Mouse (Mus musculus) heart, postnatal 0 days (tissue): Measurements from ENCODE around the gene Olfr853. TPM values are rescaled to one million over a fixed set of nuclear protein-coding genes. Genes with fewer than 3 reads are reported as not detected.

Experiments
- ATAC-seq: fragments of 200-750 bp; cut with Nextera tagmentation; 2 replicates; pipeline ENCODE4 v1.8.0; 2017; ENCODE audit warnings: low read depth, moderate number of reproducible peaks, moderate library complexity; ENCODE audit not compliant: insufficient read depth
- DNase-seq: peaks from one replicate; pipeline ENCODE4 v3.0.0-alpha.2; 2016; ENCODE audit warnings: low spot score
- H3K27ac ChIP-seq: fragments of 300-500 bp; sonication (generic); 2 replicates; pipeline ENCODE4 v1.5.1; 2014; ENCODE audit warnings: low read depth, mild to moderate bottlenecking
- H3K27me3 ChIP-seq: fragments of 300-500 bp; sonication (generic); 2 replicates; pipeline ENCODE4 v1.6.1; 2014; ENCODE audit warnings: low read length, mixed read lengths; ENCODE audit not compliant: control insufficient read depth, insufficient read depth
- H3K36me3 ChIP-seq: fragments of 300-500 bp; sonication (generic); replicated peaks from 2 replicates; pipeline ENCODE4 v1.6.1; 2014; ENCODE audit warnings: low read length, mixed read lengths; ENCODE audit not compliant: control insufficient read depth, insufficient read depth
- H3K4me1 ChIP-seq: fragments of 300-500 bp; sonication (generic); 2 replicates; pipeline ENCODE4 v1.6.1; 2014; ENCODE audit warnings: antibody characterized with exemption; ENCODE audit not compliant: control insufficient read depth, insufficient read depth
- H3K4me2 ChIP-seq: fragments of 300-500 bp; sonication (generic); 2 replicates; pipeline ENCODE4 v1.6.1; 2014; ENCODE audit warnings: low read depth, mild to moderate bottlenecking, low read length, moderate library complexity
- H3K4me3 ChIP-seq: fragments of 300-500 bp; sonication (generic); 2 replicates; pipeline ENCODE4 v1.5.1; 2014; ENCODE audit warnings: low read depth, low read length
- H3K9ac ChIP-seq: fragments of 300-500 bp; sonication (generic); replicated peaks from 2 replicates; pipeline ENCODE4 v1.6.1; 2014; ENCODE audit warnings: low read depth, low read length, mixed read lengths
- H3K9me3 ChIP-seq: fragments of 300-500 bp; sonication (generic); replicated peaks from 2 replicates; pipeline ENCODE4 v1.6.1; 2016; ENCODE audit warnings: low read length; ENCODE audit not compliant: control insufficient read depth
- CTCF ChIP-seq: IDR thresholded peaks from 2 replicates; pipeline ENCODE4 v1.5.1; 2016; ENCODE audit warnings: antibody characterized with exemption, control low read depth, low read depth
- EP300 ChIP-seq: IDR thresholded peaks from 2 replicates; pipeline ENCODE4 v1.6.1; 2016; ENCODE audit warnings: antibody characterized with exemption, low read depth
- WGBS: fragments of 180-500 bp; shearing (Covaris S2); extraction: QIAGEN DNeasy Blood & Tissue Kit; methylation state at CpG from one replicate; pipeline ENCODE4 v1.1.7; 2014; 5-methylcytosine and 5-hydroxymethylcytosine counted together
- polyA plus RNA-seq: library from polyadenylated mRNA; unstranded; fragments of >200 nt; fragmentation: Nextera tagmentation; extraction: Ambion mirVana; gene quantifications from 2 replicates; pipeline ENCODE4 v1.2.1, GENCODE M21; 2015
- total RNA-seq: library from RNA; depleted of rRNA; stranded (reverse); fragments of >200 nt; gene quantifications from 2 replicates; pipeline ENCODE4 v1.2.3, GENCODE M21; 2014; ENCODE audit warnings: low replicate concordance; rRNA removed

Olfr853 gene
- total RNA-seq, result not detected in 2 replicates
- polyA plus RNA-seq, result not detected in 2 replicates

GRCm38 (mm10) chr9:19540976-19541375 is at the start of gene Olfr853:
Gene Olfr853, minus strand, starts transcription at chr9:19541076.
- Histone ChIP-seq H3K9me3 (peaks cover 4% of the 10 kb centered on the region; the same call in 1 of the 2 replicates), H3K27ac (no peak within 1 kb of the TSS), H3K36me3 (no peaks in the 10 kb centered on the region), H3K4me2 (no peak within 1 kb of the TSS), H3K9ac (no peak within 1 kb of the TSS), H3K4me3 (no peak within 1 kb of the TSS), H3K4me1 (no peaks in the 10 kb centered on the region), H3K27me3 (no peaks in the 10 kb centered on the region)
- WGBS, result 81% methylated on average over 1 of the region's 1 CpGs
- DNase-seq, result no peak
- TF ChIP-seq CTCF, result no peak
- no peak for TF ChIP-seq EP300
- ATAC-seq, result no peak

- Histone ChIP-seq H3K4me2 (no peak within 1 kb of the TSS), H3K27ac (no peak within 1 kb of the TSS), H3K36me3 (no peaks in the 10 kb centered on the region), H3K27me3 (no peaks in the 10 kb centered on the region), H3K9me3 (no peaks in the 10 kb centered on the region; the same call in 1 of the 2 replicates), H3K4me3 (no peak within 1 kb of the TSS), H3K9ac (no peak within 1 kb of the TSS), H3K4me1 (no peaks in the 10 kb centered on the region)
- TF ChIP-seq EP300 (no peak), CTCF (no peak)
- ATAC-seq (no peak), DNase-seq (no peak)
These were observed 41.4 kb upstream of the Olfr853 start, which contains the start of gene Olfr855 for GRCm38 (mm10) chr9:19582317-19582716. Gene Olfr855, plus strand, starts transcription at chr9:19582617.

GRCm38 (mm10) chr9:19567282-19567681 is 26.4 kb upstream of the Olfr853 start, which contains the start of gene Olfr854:
Gene Olfr854, minus strand, starts transcription at chr9:19567382.
- no peaks in the 10 kb centered on the region for H3K27me3 ChIP-seq
- 36% methylated on average over 1 of the region's 1 CpGs for WGBS
- ATAC-seq, result no peak

GRCm38 (mm10) chr9:19492995-19493394 is 47.9 kb downstream of the Olfr853 start, which contains the start of gene Olfr851:
Gene Olfr851, plus strand, starts transcription at chr9:19493295.
- ATAC-seq (no peak), DNase-seq (no peak)

More at GRCm38 (mm10) chr9:19567282-19567681, 26.4 kb upstream of the Olfr853 start, which contains the start of gene Olfr854:
- Histone ChIP-seq H3K4me3 (no peak within 1 kb of the TSS), H3K4me1 (no peaks in the 10 kb centered on the region), H3K27ac (no peak within 1 kb of the TSS), H3K9ac (no peak within 1 kb of the TSS), H3K36me3 (no peaks in the 10 kb centered on the region), H3K4me2 (no peak within 1 kb of the TSS), H3K9me3 (no peaks in the 10 kb centered on the region)
- TF ChIP-seq EP300, result no peak
- TF ChIP-seq CTCF, result no peak
- no peak for DNase-seq

More at GRCm38 (mm10) chr9:19492995-19493394, 47.9 kb downstream of the Olfr853 start, which contains the start of gene Olfr851:
- Histone ChIP-seq H3K36me3 (no peaks in the 10 kb centered on the region), H3K4me3 (no peak within 1 kb of the TSS), H3K27ac (no peak within 1 kb of the TSS), H3K27me3 (no peaks in the 10 kb centered on the region), H3K4me2 (no peak within 1 kb of the TSS), H3K9me3 (peaks cover 3% of the 10 kb centered on the region; the same call in 1 of the 2 replicates), H3K9ac (no peak within 1 kb of the TSS), H3K4me1 (no peaks in the 10 kb centered on the region)
- no peak for TF ChIP-seq EP300
- no peak for TF ChIP-seq CTCF

Other genes with a start within 250 kb of the Olfr853 start
- not detected in 2 replicates for gene Olfr844, start 224.7 kb downstream of the Olfr853 start, total RNA-seq
- gene Olfr844, start 224.7 kb downstream of the Olfr853 start, polyA plus RNA-seq, result not detected in 2 replicates
- gene Olfr845, start 204.6 kb downstream of the Olfr853 start, total RNA-seq, result not detected in 2 replicates
- gene Olfr845, start 204.6 kb downstream of the Olfr853 start, polyA plus RNA-seq, result not detected in 2 replicates
- not detected in 2 replicates for gene Olfr846, start 177.1 kb downstream of the Olfr853 start, total RNA-seq
- not detected in 2 replicates for gene Olfr846, start 177.1 kb downstream of the Olfr853 start, polyA plus RNA-seq
- not detected in 2 replicates for gene Olfr847, start 162.4 kb downstream of the Olfr853 start, total RNA-seq
- not detected in 2 replicates for gene Olfr847, start 162.4 kb downstream of the Olfr853 start, polyA plus RNA-seq
- not detected in 2 replicates for gene Olfr849, start 100.8 kb downstream of the Olfr853 start, total RNA-seq
- gene Olfr849, start 100.8 kb downstream of the Olfr853 start, polyA plus RNA-seq, result not detected in 2 replicates
- gene Olfr850, start 62.8 kb downstream of the Olfr853 start, total RNA-seq, result not detected in 2 replicates
- gene Olfr850, start 62.8 kb downstream of the Olfr853 start, polyA plus RNA-seq, result not detected in 2 replicates
- not detected in 2 replicates for gene Olfr851, start 47.8 kb downstream of the Olfr853 start, total RNA-seq
- not detected in 2 replicates for gene Olfr851, start 47.8 kb downstream of the Olfr853 start, polyA plus RNA-seq
- gene Olfr854, start 26.3 kb upstream of the Olfr853 start, total RNA-seq, result not detected in 2 replicates
- not detected in 2 replicates for gene Olfr854, start 26.3 kb upstream of the Olfr853 start, polyA plus RNA-seq
- not detected in 2 replicates for gene Olfr855, start 41.5 kb upstream of the Olfr853 start, total RNA-seq
- gene Olfr855, start 41.5 kb upstream of the Olfr853 start, polyA plus RNA-seq, result not detected in 2 replicates
- gene Zfp317, start 81.0 kb upstream of the Olfr853 start, total RNA-seq, result 10.6 and 22.8 TPM in 2 replicates
- 11.5 and 12.0 TPM in 2 replicates for gene Zfp317, start 81.0 kb upstream of the Olfr853 start, polyA plus RNA-seq
- gene Olfr857, start 168.4 kb upstream of the Olfr853 start, total RNA-seq, result not detected in 2 replicates
- not detected in 2 replicates for gene Olfr857, start 168.4 kb upstream of the Olfr853 start, polyA plus RNA-seq
- not detected in 2 replicates for gene Olfr58, start 239.2 kb upstream of the Olfr853 start, total RNA-seq
- gene Olfr58, start 239.2 kb upstream of the Olfr853 start, polyA plus RNA-seq, result not detected in 2 replicates